Mouse (Mus musculus) testis, adult 2 months (tissue): ENCODE measurements around the gene Rnf4.

ENCODE experiments used
- CTCF ChIP-seq: fragments of 200-500 bp; IDR thresholded peaks from 2 replicates; pipeline ENCODE4 v1.5.1; 2012; ENCODE audit warnings: low read depth, mild to moderate bottlenecking, inconsistent platforms, low read length, moderate library complexity; ENCODE audit not compliant: control insufficient read depth, insufficient read depth, insufficient replicate concordance
- POLR2A ChIP-seq: fragments of 200-500 bp; IDR thresholded peaks from 2 replicates; pipeline ENCODE4 v1.6.1; 2012; ENCODE audit warnings: low read depth, mild to moderate bottlenecking, inconsistent platforms, low read length, moderate library complexity; ENCODE audit not compliant: control insufficient read depth

DNA sequence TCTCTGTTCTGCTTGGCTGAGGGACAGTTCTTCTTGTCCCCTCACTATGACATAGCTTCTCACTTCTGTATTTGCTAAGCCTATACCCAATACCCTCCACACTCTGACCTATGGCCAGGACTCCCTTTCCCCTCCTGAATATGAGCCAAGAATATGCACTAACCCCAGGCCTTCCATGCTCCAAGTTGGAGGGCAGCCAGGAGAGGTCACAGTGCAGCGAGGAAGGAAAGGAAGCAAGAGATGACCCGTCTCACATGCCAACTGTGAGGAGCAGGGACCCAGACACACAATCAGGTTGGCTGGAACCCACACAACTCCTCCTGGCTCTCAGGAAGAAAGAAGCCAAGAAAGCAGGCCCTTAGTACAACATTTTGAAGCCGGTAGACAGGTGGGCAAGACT lies 27.1 kb upstream of the Rnf4 start:
- TF ChIP-seq POLR2A: no peak
- TF ChIP-seq CTCF: no peak
